Mouse (Mus musculus) liver, adult 2 months (tissue): Measurements from ENCODE around the gene Asxl1. TPM values are rescaled to one million over a fixed set of nuclear protein-coding genes. Genes with fewer than 3 reads are reported as not detected.

Experiments
- DNase-seq: peaks from one replicate; pipeline ENCODE4 v3.0.0-alpha.2; 2011; ENCODE audit warnings: low read depth, low spot score; ENCODE audit errors: extremely low read depth
- H3K27ac ChIP-seq: fragments of 200-500 bp; replicated peaks from 2 replicates; pipeline ENCODE4 v1.5.1; 2012; ENCODE audit warnings: low read depth, mild to moderate bottlenecking, control low read depth, inconsistent platforms, low read length; ENCODE audit not compliant: insufficient read depth
- H3K27me3 ChIP-seq: fragments of 200-500 bp; 2 replicates; pipeline ENCODE4 v1.6.1; 2012; ENCODE audit warnings: mild to moderate bottlenecking, moderate library complexity, low read length, inconsistent platforms; ENCODE audit not compliant: control insufficient read depth, insufficient read depth
- H3K36me3 ChIP-seq: fragments of 200-500 bp; 2 replicates; pipeline ENCODE4 v1.6.1; 2012; ENCODE audit warnings: low read length, inconsistent platforms; ENCODE audit not compliant: control insufficient read depth, insufficient read depth
- H3K4me1 ChIP-seq: fragments of 200-500 bp; 2 replicates; pipeline ENCODE4 v1.6.1; 2011; ENCODE audit warnings: low read length; ENCODE audit not compliant: control insufficient read depth, insufficient read depth
- H3K4me3 ChIP-seq: fragments of 200-500 bp; 2 replicates; pipeline ENCODE4 v1.5.1; 2011; ENCODE audit warnings: low read depth, mild to moderate bottlenecking, control low read depth, low read length, moderate library complexity; ENCODE audit not compliant: insufficient read depth
- H3K79me2 ChIP-seq: fragments of 200-500 bp; 2 replicates; pipeline ENCODE4 v1.6.1; 2012; ENCODE audit warnings: inconsistent platforms, mild to moderate bottlenecking, low read length, moderate library complexity; ENCODE audit not compliant: control insufficient read depth, insufficient read depth
- H3K9ac ChIP-seq: fragments of 200-500 bp; 2 replicates; pipeline ENCODE4 v1.6.1; 2012; ENCODE audit warnings: low read depth, mild to moderate bottlenecking, control low read depth, inconsistent platforms, low read length
- CTCF ChIP-seq: fragments of 200-500 bp; IDR thresholded peaks from 2 replicates; pipeline ENCODE4 v1.5.1; 2011; ENCODE audit warnings: low read depth, low read length, control low read depth
- POLR2A ChIP-seq: fragments of 200-500 bp; IDR thresholded peaks from 2 replicates; pipeline ENCODE4 v1.6.1; 2011; ENCODE audit warnings: low read length, control low read depth; ENCODE audit not compliant: insufficient read depth; ENCODE audit errors: extremely low read depth
- WGBS: fragments of 180-500 bp; shearing (Covaris S2); methylation state at CpG from one replicate; pipeline ENCODE4 v1.1.7; 2018; 5-methylcytosine and 5-hydroxymethylcytosine counted together
- polyA plus RNA-seq: library from polyadenylated mRNA; depleted of rRNA; stranded (reverse); fragments of >200 nt; gene quantifications from 2 replicates; pipeline ENCODE4 v1.2.3, GENCODE M21; 2012
- total RNA-seq: library from RNA; depleted of rRNA; stranded (reverse); fragments of >200 nt; gene quantifications from 2 replicates; pipeline ENCODE4 v1.2.3, GENCODE M21; 2014

Gene Asxl1
- total and polyA plus RNA-seq, 2 experiments, result 4.7 to 6.2 TPM

GRCm38 (mm10) chr2:153421233-153421632 is 75.6 kb downstream of the Asxl1 start:
- Histone ChIP-seq H3K4me3 (no peak overlapping the region), H3K36me3 (no peaks in the 10 kb centered on the region), H3K27me3 (no peaks in the 10 kb centered on the region), H3K79me2 (no peaks in the 10 kb centered on the region), H3K27ac (no peak overlapping the region), H3K4me1 (peaks cover 4% of the 10 kb centered on the region), H3K9ac (no peak overlapping the region)
- no peak for DNase-seq
- TF ChIP-seq POLR2A, result no peak
- TF ChIP-seq CTCF, result no peak

GRCm38 (mm10) chr2:153422051-153422450 is 76.4 kb downstream of the Asxl1 start:
- H3K27ac ChIP-seq, result no peak overlapping the region
- no peak overlapping the region for H3K4me3 ChIP-seq
- peaks cover 7% of the 10 kb centered on the region for H3K4me1 ChIP-seq
- no peak for DNase-seq
- 97% methylated on average over 5 of the region's 5 CpGs for WGBS
- no peaks in the 10 kb centered on the region for H3K79me2 ChIP-seq
- no peaks in the 10 kb centered on the region for H3K27me3 ChIP-seq
- TF ChIP-seq CTCF, result no peak
- TF ChIP-seq POLR2A, result no peak
- H3K9ac ChIP-seq, result no peak overlapping the region
- H3K36me3 ChIP-seq, result no peaks in the 10 kb centered on the region

DNA sequence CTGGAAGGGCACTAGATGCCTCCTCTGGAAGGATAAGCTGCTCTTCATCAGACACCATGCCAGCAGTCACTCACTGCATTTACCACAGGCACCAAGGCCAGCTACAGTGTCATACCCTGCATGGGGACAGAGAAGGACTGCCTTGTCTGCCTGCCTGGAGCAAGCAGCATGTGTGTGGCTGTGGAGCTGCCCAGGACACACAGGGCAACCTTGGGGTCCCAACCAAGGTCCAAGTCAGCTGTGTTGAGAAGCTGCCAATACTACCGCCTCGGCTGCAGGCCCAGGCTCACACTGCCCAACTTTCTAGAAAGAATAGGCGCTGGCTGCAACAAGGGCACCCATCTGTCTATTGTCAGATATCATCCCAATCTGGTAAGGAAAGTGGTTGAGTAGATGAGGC is 77.5 kb downstream of the Asxl1 start:
- no peak overlapping the region for H3K27ac ChIP-seq
- WGBS, result 79% methylated on average over 3 of the region's 3 CpGs
- peaks cover 8% of the 10 kb centered on the region for H3K4me1 ChIP-seq
- TF ChIP-seq POLR2A (no peak), CTCF (no peak)
- no peaks in the 10 kb centered on the region for H3K79me2 ChIP-seq
- no peak overlapping the region for H3K4me3 ChIP-seq
- DNase-seq, result no peak
- H3K27me3 ChIP-seq, result no peaks in the 10 kb centered on the region
- no peaks in the 10 kb centered on the region for H3K36me3 ChIP-seq
- H3K9ac ChIP-seq, result no peak overlapping the region

GRCm38 (mm10) chr2:153424557-153424956 is 78.9 kb downstream of the Asxl1 start:
- H3K4me3 ChIP-seq, result no peak overlapping the region
- TF ChIP-seq CTCF (no peak), POLR2A (no peak)

DNA sequence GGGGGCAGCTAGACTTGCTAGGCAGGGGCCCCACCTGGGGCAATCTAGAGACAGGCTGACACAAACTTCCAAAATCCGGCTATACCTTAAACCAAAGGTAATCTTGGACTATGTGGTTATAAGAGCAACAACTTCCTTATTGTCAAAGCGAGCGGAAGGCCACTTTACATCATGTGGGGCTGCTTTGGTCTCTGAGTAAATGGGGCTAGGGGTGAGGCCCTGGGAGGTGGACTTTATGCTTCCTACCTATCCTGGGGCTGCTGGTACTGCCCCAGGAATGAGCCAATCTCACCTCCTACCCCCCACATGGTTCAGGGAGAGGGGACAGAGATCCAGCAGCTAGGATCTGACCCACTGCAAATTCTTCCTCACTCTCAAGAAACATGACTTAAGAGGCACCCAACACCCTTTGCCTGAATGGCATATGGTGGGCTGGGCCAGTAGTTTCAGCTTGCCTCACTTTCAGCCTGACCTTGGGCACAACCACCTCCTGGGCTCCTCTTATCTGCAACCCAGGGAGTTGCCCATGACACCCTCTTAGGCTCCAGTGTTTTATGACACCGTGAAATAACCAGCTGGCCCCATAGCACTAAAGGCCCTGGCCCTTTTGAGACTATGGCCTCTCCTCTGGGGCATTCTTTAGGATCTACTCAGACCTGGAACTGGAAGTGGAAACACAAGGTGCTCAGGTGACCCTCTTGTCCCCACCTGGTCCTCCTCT is 79.7 kb downstream of the Asxl1 start:
- H3K9ac ChIP-seq, result no peak overlapping the region
- 82% methylated on average over 4 of the region's 4 CpGs for WGBS
- H3K4me1 ChIP-seq, result peaks cover 8% of the 10 kb centered on the region
- no peaks in the 10 kb centered on the region for H3K36me3 ChIP-seq
- DNase-seq, result no peak
- H3K4me3 ChIP-seq, result no peak overlapping the region
- H3K27me3 ChIP-seq, result no peaks in the 10 kb centered on the region
- TF ChIP-seq POLR2A, result no peak
- TF ChIP-seq CTCF, result no peak
- H3K79me2 ChIP-seq, result no peaks in the 10 kb centered on the region
- H3K27ac ChIP-seq, result no peak overlapping the region

More at GRCm38 (mm10) chr2:153424557-153424956, 78.9 kb downstream of the Asxl1 start:
- WGBS, result 34% methylated on average over 8 of the region's 8 CpGs
- H3K9ac ChIP-seq, result no peak overlapping the region
- H3K27me3 ChIP-seq, result no peaks in the 10 kb centered on the region
- no peak for DNase-seq
- H3K27ac ChIP-seq, result no peak overlapping the region
- H3K36me3 ChIP-seq, result no peaks in the 10 kb centered on the region
- H3K79me2 ChIP-seq, result no peaks in the 10 kb centered on the region
- H3K4me1 ChIP-seq, result peaks cover 8% of the 10 kb centered on the region

DNA sequence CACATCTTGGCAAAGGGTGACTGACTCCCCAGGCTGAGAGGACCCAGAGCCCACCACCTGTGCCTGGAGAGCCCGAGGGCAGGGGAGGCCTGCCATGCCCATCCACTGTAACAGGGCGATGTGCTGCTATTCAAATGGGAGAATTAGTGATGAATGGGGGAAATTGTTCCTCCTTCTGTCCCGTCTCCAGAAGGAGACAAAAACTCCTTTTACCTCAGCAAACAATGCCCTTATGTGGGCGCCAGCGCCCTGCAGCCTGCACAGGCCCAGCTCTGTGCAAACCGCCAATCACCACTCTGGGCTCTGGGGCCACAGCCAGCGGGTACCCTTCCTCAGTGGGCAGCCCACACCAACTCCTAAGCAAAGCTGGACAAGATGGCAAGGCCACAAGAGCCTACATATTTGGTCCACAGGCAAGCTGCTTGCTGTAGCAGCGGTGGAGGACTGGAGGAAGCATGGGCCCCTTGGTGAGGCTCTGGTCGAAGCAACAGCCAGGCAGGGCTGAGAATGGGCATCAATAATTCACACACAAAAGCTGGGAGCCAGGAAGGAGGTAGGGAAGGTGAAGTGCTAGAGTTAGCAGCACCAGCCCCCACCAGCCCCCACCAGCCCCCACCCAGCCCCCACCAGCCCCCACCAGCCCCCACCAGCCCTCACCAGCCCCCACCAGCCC is 80.5 kb downstream of the Asxl1 start:
- Histone ChIP-seq H3K4me1 (peaks cover 8% of the 10 kb centered on the region), H3K27ac (no peak overlapping the region), H3K79me2 (no peaks in the 10 kb centered on the region), H3K36me3 (no peaks in the 10 kb centered on the region), H3K4me3 (no peak overlapping the region), H3K27me3 (no peaks in the 10 kb centered on the region), H3K9ac (no peak overlapping the region)
- TF ChIP-seq POLR2A, result no peak
- no peak for TF ChIP-seq CTCF
- DNase-seq, result no peak
- 90% methylated on average over 9 of the region's 9 CpGs for WGBS
